Mouse (Mus musculus) embryo, embryonic 11.5 days (tissue): ENCODE data around the gene Isy1.

Experiments
- DNase-seq: peaks from one replicate; pipeline ENCODE4 v3.0.0-alpha.2; 2012; ENCODE audit warnings: low read depth, low spot score

The Isy1 gene

GRCm38 (mm10) chr6:87850155-87850899 is 11.7 kb upstream of the Isy1 start:
- DNase-seq = peak; percentile 26

DNA sequence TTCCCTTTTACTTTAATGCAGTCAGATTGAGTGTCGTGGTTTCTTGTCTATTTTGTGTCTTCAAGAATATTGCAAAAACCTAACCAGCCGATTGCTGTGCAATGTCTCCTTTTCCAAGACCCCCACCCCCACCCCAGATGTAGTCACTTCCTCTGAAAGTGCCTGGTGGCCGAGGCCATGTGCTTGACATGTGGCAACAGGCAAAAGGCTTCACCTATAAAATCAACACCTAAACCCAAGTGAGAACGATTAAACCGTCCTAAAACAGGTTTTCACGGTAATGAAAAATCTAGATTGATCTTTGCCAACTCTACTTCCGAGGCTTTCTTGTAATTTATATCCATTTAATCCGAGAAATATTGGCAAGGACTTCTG is 11.2 kb upstream of the Isy1 start:
- DNase-seq = peak; percentile 23

- DNase-seq = no peak
Measured at GRCm38 (mm10) chr6:87846813-87847212, 8.2 kb upstream of the Isy1 start.

GRCm38 (mm10) chr6:87845031-87845695 is 6.6 kb upstream of the Isy1 start:
- DNase-seq = no peak

GRCm38 (mm10) chr6:87842254-87842653 is 3.7 kb upstream of the Isy1 start:
- no peak for DNase-seq

DNA sequence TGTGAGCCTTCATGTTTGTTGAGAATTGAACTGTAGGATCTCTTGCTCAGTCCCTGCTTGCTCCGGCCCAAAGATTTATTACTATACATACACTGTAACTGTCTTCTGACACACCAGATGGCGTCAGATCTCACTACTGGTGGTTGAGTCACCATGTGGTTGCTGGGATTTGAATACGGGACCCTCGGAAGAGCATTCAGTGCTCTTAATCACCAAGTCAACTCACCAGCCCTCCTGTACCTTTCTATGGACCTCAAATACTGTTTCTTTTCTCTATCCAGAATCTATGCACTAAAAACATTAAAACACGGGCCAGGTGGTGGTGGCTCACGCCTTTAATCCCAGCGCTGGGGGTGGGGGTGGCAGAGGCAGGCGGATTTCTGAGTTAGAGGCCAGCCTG is 3.0 kb upstream of the Isy1 start:
- no peak for DNase-seq

- no peak for DNase-seq
Measured at GRCm38 (mm10) chr6:87839797-87840341, 1.3 kb upstream of the Isy1 start.

- DNase-seq = no peak
Measured at GRCm38 (mm10) chr6:87835695-87836094, 2.9 kb downstream of the Isy1 start, which contains the start of gene Gm45140. TSS of gene Gm45140 (minus strand) at chr6:87835795.

GRCm38 (mm10) chr6:87820366-87820765 is 18.2 kb downstream of the Isy1 start:
- no peak for DNase-seq

DNA sequence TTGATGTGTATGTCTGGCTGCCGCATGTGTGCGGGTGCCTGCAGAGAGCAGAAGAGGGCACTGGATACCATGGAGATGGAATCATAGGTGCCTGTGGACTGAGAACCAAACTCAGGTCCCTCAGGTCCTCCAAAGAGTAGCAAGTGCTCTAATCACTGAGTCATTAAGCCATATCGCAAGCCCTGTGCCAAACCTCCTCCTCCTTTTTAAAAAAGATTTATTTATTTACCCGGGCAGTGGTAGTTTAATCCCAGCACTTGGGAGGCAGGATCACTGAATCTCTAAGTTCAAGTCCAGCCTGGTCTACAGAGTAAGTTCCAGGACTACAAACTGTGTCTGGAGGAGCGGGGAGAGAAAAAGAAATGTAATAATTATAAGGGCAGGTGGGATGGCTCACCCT is 24.1 kb downstream of the Isy1 start:
- DNase-seq = no peak

- no peak for DNase-seq
Measured at GRCm38 (mm10) chr6:87812656-87813055, 25.9 kb downstream of the Isy1 start.

GRCm38 (mm10) chr6:87811675-87812338 is 26.8 kb downstream of the Isy1 start, which contains the start of gene Rab43:
TSS of gene Rab43 (minus strand) at chr6:87812164.
- DNase-seq = peak; percentile 80

- DNase-seq = no peak
Measured at GRCm38 (mm10) chr6:87810713-87811669, 27.6 kb downstream of the Isy1 start.

- DNase-seq = no peak
Measured at GRCm38 (mm10) chr6:87810311-87810710, 28.3 kb downstream of the Isy1 start.

- no peak for DNase-seq
Measured at GRCm38 (mm10) chr6:87809651-87810161, 28.9 kb downstream of the Isy1 start.

DNA sequence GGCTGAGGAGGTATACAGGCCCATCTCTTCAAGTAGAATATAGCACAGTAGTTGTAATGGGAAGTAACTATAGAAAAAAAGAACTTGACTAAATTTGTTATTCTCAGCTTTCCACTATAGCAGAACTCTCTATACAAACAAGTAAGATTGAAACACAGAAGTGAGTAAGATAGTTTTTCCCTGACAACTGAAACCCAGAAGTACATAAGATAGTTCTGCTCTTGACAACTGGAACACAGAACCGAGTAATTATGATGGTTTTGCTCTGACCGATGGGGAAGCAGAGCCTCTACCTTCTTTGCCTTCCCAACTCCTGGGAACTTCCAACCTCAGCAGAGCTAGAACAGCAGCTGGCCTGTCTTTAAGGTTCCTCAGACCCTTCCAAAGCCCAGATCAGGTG is 29.5 kb downstream of the Isy1 start:
- no peak for DNase-seq

DNA sequence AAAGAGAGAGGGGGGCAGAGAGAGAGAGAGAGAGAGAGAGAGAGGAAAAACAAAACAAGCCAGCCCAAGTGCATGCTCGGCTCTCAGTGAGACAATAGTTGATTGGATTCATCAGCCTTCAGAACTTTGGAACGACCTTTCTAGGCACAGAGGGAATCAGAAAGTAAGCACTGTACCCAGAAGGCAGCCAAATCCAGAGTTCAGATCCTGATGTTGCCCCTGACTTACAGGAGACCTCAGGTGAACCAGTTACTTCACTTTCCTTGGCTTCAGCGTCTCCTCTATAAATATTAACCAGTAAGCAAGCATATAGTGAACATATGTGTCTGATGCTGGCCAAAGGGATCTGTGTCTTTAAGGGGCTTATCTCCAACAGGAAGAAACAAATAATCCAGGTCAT is 30.1 kb downstream of the Isy1 start:
- no peak for DNase-seq

- DNase-seq = no peak
Measured at GRCm38 (mm10) chr6:87807735-87808440, 30.7 kb downstream of the Isy1 start.

DNA sequence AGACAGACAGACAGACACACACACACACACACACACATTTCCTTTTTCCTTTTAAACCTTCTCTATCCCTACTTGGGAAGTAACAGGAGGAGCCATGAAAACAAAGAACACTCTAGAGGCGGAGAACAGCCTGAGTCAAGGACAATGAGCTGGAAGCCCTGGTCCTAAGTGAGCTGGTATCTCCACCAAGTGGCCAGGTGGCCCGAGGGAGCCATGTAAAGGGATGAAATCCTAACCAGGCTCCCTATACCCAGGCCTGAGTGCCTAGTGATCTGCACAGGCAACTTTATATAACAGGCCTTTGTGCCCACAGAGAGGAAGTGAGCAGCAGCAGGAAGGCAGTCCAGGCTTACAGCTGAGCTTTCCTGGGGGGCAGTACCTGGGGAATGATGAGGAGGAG is 31.7 kb downstream of the Isy1 start:
- no peak for DNase-seq

- no peak for DNase-seq
Measured at GRCm38 (mm10) chr6:87806028-87806427, 32.6 kb downstream of the Isy1 start.
